Mouse (Mus musculus) MEL (cell line): ENCODE measurements at regions not wholly inside any gene's neighbourhood (a gene's known extent, or its start where the extent isn't known, plus 50 kb on each side); places are given as distances from the start of the nearest gene placed in this dataset.
A peak's percentile ranks its signal among the peaks of the same experiment; 100 is the strongest.

Experiments
- DNase-seq: peaks from one replicate; pipeline ENCODE4 v3.0.0; 2011; ENCODE audit warnings: low read depth, low spot score
- H3K27ac ChIP-seq: 2 replicates; pipeline ENCODE4 v1.5.1; 2012; ENCODE audit warnings: low read depth, mild to moderate bottlenecking, control low read depth, low read length, moderate library complexity; ENCODE audit not compliant: control insufficient read depth
- H3K27me3 ChIP-seq, 2 experiments: fragments of 150-350 bp in 1 of 2; sonication (generic) in 1 of 2; 2 replicates each; pipeline ENCODE4 v1.6.1; 2012; ENCODE audit warnings: low read length in 2 of 2, mild to moderate bottlenecking in 2 of 2, improper control_type of control experiment in 1 of 2, moderate library complexity in 1 of 2; ENCODE audit not compliant: insufficient read depth in 2 of 2, control insufficient read depth in 1 of 2
- H3K36me3 ChIP-seq, 2 experiments: 2 replicates each; pipeline ENCODE4 v1.6.1; 2012 to 2014; ENCODE audit warnings: low read length in 2 of 2, improper control_type of control experiment in 1 of 2, inconsistent platforms in 1 of 2, mild to moderate bottlenecking in 1 of 2; ENCODE audit not compliant: insufficient read depth in 2 of 2, control insufficient read depth in 1 of 2
- H3K4me1 ChIP-seq, 2 experiments: fragments of 150-350 bp in 1 of 2; sonication (generic) in 1 of 2; 2 replicates each; pipeline ENCODE4 v1.6.1; 2012; ENCODE audit warnings: low read length in 2 of 2, improper control_type of control experiment in 1 of 2, mild to moderate bottlenecking in 1 of 2; ENCODE audit not compliant: insufficient read depth in 2 of 2, control insufficient read depth in 1 of 2
- H3K4me3 ChIP-seq, 2 experiments: fragments of 150-350 bp in 1 of 2; sonication (generic) in 1 of 2; 2 replicates each; pipeline ENCODE4 v1.5.1; 2012; ENCODE audit warnings: low read depth in 2 of 2, low read length in 2 of 2, mild to moderate bottlenecking in 2 of 2, moderate library complexity in 2 of 2, control low read depth in 1 of 2, improper control_type of control experiment in 1 of 2; ENCODE audit not compliant: control insufficient read depth in 1 of 2, insufficient read depth in 1 of 2
- H3K79me2 ChIP-seq: 2 replicates; pipeline ENCODE4 v1.6.1; 2012; ENCODE audit warnings: mild to moderate bottlenecking, low read length, moderate library complexity; ENCODE audit not compliant: control insufficient read depth, poor library complexity, insufficient read depth
- H3K9ac ChIP-seq: 2 replicates; pipeline ENCODE4 v1.6.1; 2012; ENCODE audit warnings: low read depth, mild to moderate bottlenecking, control low read depth, low read length, moderate library complexity; ENCODE audit not compliant: control insufficient read depth, poor library complexity, severe bottlenecking
- H3K9me3 ChIP-seq: fragments of 150-350 bp; sonication (generic); replicated peaks from 2 replicates; pipeline ENCODE4 v1.6.1; 2012; ENCODE audit warnings: mild to moderate bottlenecking, low read length, improper control_type of control experiment, moderate library complexity; ENCODE audit not compliant: insufficient read depth
- CHD2 ChIP-seq: IDR thresholded peaks from 2 replicates; pipeline ENCODE4 v1.6.1; 2011; ENCODE audit warnings: low read length, improper control_type of control experiment
- CTCF ChIP-seq, 3 experiments: IDR thresholded peaks in 2 of 3; conservative IDR thresholded peaks in 1 of 3; 2 replicates each; pipeline ENCODE4 v1.5.1; 2011 to 2012; ENCODE audit warnings: low read length in 3 of 3, low read depth in 2 of 3, mild to moderate bottlenecking in 2 of 3, improper control_type of control experiment in 1 of 3, inconsistent platforms in 1 of 3, mixed read lengths in 1 of 3, moderate library complexity in 1 of 3; ENCODE audit not compliant: control insufficient read depth in 1 of 3, insufficient read depth in 1 of 3, poor library complexity in 1 of 3, severe bottlenecking in 1 of 3
- ELF1 ChIP-seq: IDR thresholded peaks from 2 replicates; pipeline ENCODE4 v1.6.1; 2014; ENCODE audit warnings: low read depth, mild to moderate bottlenecking, inconsistent platforms, low read length, improper control_type of control experiment, moderate library complexity
- ETS1 ChIP-seq: IDR thresholded peaks from 2 replicates; pipeline ENCODE4 v1.6.1; 2012; ENCODE audit warnings: low read depth, mild to moderate bottlenecking, inconsistent platforms, low read length, improper control_type of control experiment, moderate library complexity
- GABPA ChIP-seq: IDR thresholded peaks from 2 replicates; pipeline ENCODE4 v1.6.1; 2012; ENCODE audit warnings: low read depth, mild to moderate bottlenecking, inconsistent platforms, low read length, improper control_type of control experiment, moderate library complexity
- GATA1 ChIP-seq: IDR thresholded peaks from 2 replicates; pipeline ENCODE4 v1.6.1; 2011; ENCODE audit warnings: low read depth, low read length, improper control_type of control experiment
- JUND ChIP-seq: IDR thresholded peaks from 2 replicates; pipeline ENCODE4 v1.6.1; 2011; ENCODE audit warnings: low read depth, mild to moderate bottlenecking, improper control_type of control experiment, low read length
- MAX ChIP-seq: IDR thresholded peaks from 2 replicates; pipeline ENCODE4 v1.6.1; 2011; ENCODE audit warnings: low read length, improper control_type of control experiment
- MAZ ChIP-seq: IDR thresholded peaks from 2 replicates; pipeline ENCODE4 v1.6.1; 2012; ENCODE audit warnings: low read depth, mild to moderate bottlenecking, inconsistent platforms, low read length, improper control_type of control experiment
- MXI1 ChIP-seq: IDR thresholded peaks from 2 replicates; pipeline ENCODE4 v1.6.1; 2011; ENCODE audit warnings: mild to moderate bottlenecking, low read depth, low read length, improper control_type of control experiment
- MYC ChIP-seq: IDR thresholded peaks from 2 replicates; pipeline ENCODE4 v1.6.1; 2011; ENCODE audit warnings: low read depth, mild to moderate bottlenecking, low read length, improper control_type of control experiment, moderate library complexity
- NELFE ChIP-seq: IDR thresholded peaks from 2 replicates; pipeline ENCODE4 v1.6.1; 2011; ENCODE audit warnings: low read depth, low read length, improper control_type of control experiment
- POLR2A ChIP-seq, 2 experiments: IDR thresholded peaks; 2 replicates each; pipeline ENCODE4 v1.6.1; 2011 to 2012; ENCODE audit warnings: low read length in 2 of 2, mild to moderate bottlenecking in 2 of 2, control low read depth in 1 of 2, improper control_type of control experiment in 1 of 2, low read depth in 1 of 2, moderate library complexity in 1 of 2; ENCODE audit not compliant: control insufficient read depth in 1 of 2, insufficient read depth in 1 of 2, poor library complexity in 1 of 2
- RAD21 ChIP-seq: IDR thresholded peaks from 2 replicates; pipeline ENCODE4 v1.6.1; 2011; ENCODE audit warnings: mild to moderate bottlenecking, low read depth, low read length, improper control_type of control experiment
- RCOR1 ChIP-seq: IDR thresholded peaks from 2 replicates; pipeline ENCODE4 v1.6.1; 2012; ENCODE audit warnings: low read depth, mild to moderate bottlenecking, inconsistent platforms, low read length, improper control_type of control experiment
- SIN3A ChIP-seq: IDR thresholded peaks from 2 replicates; pipeline ENCODE4 v1.6.1; 2012; ENCODE audit warnings: low read length, improper control_type of control experiment, inconsistent platforms
- SMC3 ChIP-seq: IDR thresholded peaks from 2 replicates; pipeline ENCODE4 v1.6.1; 2011; ENCODE audit warnings: low read depth, low read length, improper control_type of control experiment
- TBP ChIP-seq: IDR thresholded peaks from 2 replicates; pipeline ENCODE4 v1.8.0; 2011; ENCODE audit warnings: low read depth, low read length, improper control_type of control experiment
- TCF12 ChIP-seq: IDR thresholded peaks from 2 replicates; pipeline ENCODE4 v1.6.1; 2014; ENCODE audit warnings: low read depth, mild to moderate bottlenecking, inconsistent platforms, low read length, improper control_type of control experiment, moderate library complexity
- UBTF ChIP-seq: IDR thresholded peaks from 2 replicates; pipeline ENCODE4 v1.6.1; 2012; ENCODE audit warnings: low read depth, mild to moderate bottlenecking, inconsistent platforms, low read length, improper control_type of control experiment, moderate library complexity, borderline replicate concordance; ENCODE audit not compliant: insufficient read depth
- USF1 ChIP-seq: IDR thresholded peaks from 2 replicates; pipeline ENCODE4 v1.6.1; 2014; ENCODE audit warnings: low read depth, mild to moderate bottlenecking, inconsistent platforms, low read length, improper control_type of control experiment, moderate library complexity
- USF2 ChIP-seq, 2 experiments: IDR thresholded peaks; 2 replicates each; pipeline ENCODE4 v1.6.1; 2011 to 2012; ENCODE audit warnings: improper control_type of control experiment in 2 of 2, low read length in 2 of 2, borderline replicate concordance in 1 of 2, inconsistent platforms in 1 of 2, low read depth in 1 of 2, mild to moderate bottlenecking in 1 of 2; ENCODE audit not compliant: insufficient read depth in 1 of 2
- ZKSCAN1 ChIP-seq: IDR thresholded peaks from 2 replicates; pipeline ENCODE4 v1.6.1; 2012; ENCODE audit warnings: low read depth, mild to moderate bottlenecking, inconsistent platforms, low read length, improper control_type of control experiment, moderate library complexity
- ZNF384 ChIP-seq: IDR thresholded peaks from 2 replicates; pipeline ENCODE4 v1.6.1; 2012; ENCODE audit warnings: low read depth, mild to moderate bottlenecking, inconsistent platforms, low read length, improper control_type of control experiment

DNA sequence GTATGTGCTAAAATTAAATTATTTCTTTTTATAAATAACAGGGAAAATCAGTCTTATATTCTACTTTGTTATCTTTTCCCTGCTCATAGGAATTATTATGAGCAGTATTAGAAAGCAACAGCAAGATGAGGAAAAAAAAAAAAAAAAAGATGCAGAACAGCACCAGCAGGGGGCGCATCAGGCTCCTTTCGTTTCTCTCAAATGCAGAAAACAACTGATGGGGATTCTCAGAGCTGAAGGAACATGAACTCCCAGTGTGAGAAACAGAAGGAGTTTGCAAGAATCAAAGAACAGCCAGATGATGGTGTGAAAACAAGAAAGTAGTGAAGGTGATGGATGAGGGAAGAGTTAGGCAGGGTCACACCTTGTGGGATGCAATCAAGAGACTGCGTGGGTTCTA lies 478.7 kb downstream of the Cenpc1 start:
- Histone ChIP-seq H3K4me3 (no peak overlapping the region), H3K36me3 (no peaks in the 10 kb centered on the region), H3K79me2 (no peaks in the 10 kb centered on the region), H3K27ac (no peak overlapping the region), H3K9ac (no peak overlapping the region), H3K4me1 (no peaks in the 10 kb centered on the region), H3K27me3 (no peaks in the 10 kb centered on the region), H3K9me3 (no peaks in the 10 kb centered on the region)
- DNase-seq: peak; percentile 5
- no peak for TF ChIP-seq GABPA
- TF ChIP-seq SMC3: peak; percentile 45
- TF ChIP-seq CTCF (IDR thresholded peaks at IDR 0.05 in 2 of 3, conservative IDR thresholded peaks at IDR 0.05 in 1 of 3; ENCODE audit: control insufficient read depth in 1 of 3, insufficient read depth in 1 of 3, low read depth in 2 of 3, low read length in 3 of 3, poor library complexity in 1 of 3, severe bottlenecking in 1 of 3): peak; percentile 11 to 35 (median 26); a peak in 4 of 6 replicates
- no peak for TF ChIP-seq UBTF
- TF ChIP-seq ELF1: no peak
- no peak for TF ChIP-seq ETS1
- no peak for TF ChIP-seq USF1
- peak; percentile 4 for TF ChIP-seq RAD21
- peak; percentile 80 for TF ChIP-seq ZNF384

DNA sequence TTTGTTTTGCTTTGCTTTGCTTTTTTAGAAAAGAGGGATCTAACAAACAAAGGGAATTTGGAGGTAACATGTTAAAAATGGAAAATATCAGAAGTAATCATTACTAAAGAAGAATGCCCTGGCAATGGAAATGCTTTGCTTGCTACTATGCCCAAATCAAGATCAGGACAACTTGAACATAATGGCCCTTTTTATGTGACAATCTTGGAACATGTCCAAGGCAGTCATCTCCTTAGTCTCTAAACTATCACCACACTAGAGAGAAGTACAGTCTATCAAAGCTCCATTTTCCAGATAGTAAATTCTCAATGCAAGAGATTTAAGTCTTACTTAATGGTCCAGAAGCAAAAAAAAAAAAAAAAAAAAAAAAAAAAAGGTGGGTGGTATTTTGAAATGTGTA lies 492.9 kb downstream of the Cenpc1 start:
- no peaks in the 10 kb centered on the region for H3K9me3 ChIP-seq
- H3K4me1 ChIP-seq: no peaks in the 10 kb centered on the region
- H3K9ac ChIP-seq: no peak overlapping the region
- TF ChIP-seq MAX (no peak), TCF12 (no peak), UBTF (no peak), RAD21 (no peak), ZNF384 (no peak), JUND (no peak)
- H3K27me3 ChIP-seq: no peaks in the 10 kb centered on the region
- no peak for DNase-seq
- no peak overlapping the region for H3K27ac ChIP-seq
- no peaks in the 10 kb centered on the region for H3K79me2 ChIP-seq
- no peak overlapping the region for H3K4me3 ChIP-seq
- H3K36me3 ChIP-seq: no peaks in the 10 kb centered on the region

DNA sequence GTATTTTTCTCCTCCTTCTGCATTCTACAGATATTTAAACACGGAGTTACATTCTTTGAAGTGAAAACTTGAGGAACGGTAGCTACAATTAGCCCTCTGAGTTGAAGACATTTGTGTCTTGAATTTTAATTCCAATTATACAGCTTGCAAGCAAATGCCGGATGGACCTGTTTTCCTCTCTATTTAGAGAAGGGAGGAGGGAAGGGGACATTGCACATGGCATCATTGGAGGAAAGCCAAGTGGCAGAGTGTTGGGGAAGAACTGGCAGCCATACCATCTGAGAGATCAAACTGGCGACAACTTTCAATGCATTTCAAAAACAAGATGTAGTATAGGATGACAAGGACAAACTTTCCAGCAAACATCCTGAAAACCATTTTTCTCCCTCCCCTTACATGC lies 493.4 kb downstream of the Cenpc1 start:
- H3K79me2 ChIP-seq: no peaks in the 10 kb centered on the region
- H3K4me1 ChIP-seq: no peaks in the 10 kb centered on the region
- H3K27me3 ChIP-seq: no peaks in the 10 kb centered on the region
- no peak for DNase-seq
- H3K36me3 ChIP-seq: no peaks in the 10 kb centered on the region
- TF ChIP-seq MAZ (no peak), GABPA (no peak), ZKSCAN1 (no peak), SIN3A (no peak), NELFE (no peak), SMC3 (no peak), ZNF384 (no peak), GATA1 (no peak), POLR2A (IDR thresholded peaks at IDR 0.05; ENCODE audit: control insufficient read depth in 1 of 2, insufficient read depth in 1 of 2, low read depth in 1 of 2, low read length in 2 of 2, poor library complexity in 1 of 2) (no peak), JUND (no peak), MXI1 (no peak), TBP (no peak), CHD2 (no peak), ETS1 (no peak), USF2 (IDR thresholded peaks at IDR 0.05; ENCODE audit: borderline replicate concordance in 1 of 2, insufficient read depth in 1 of 2, low read depth in 1 of 2, low read length in 2 of 2) (no peak), RCOR1 (no peak), MYC (no peak)
- no peak overlapping the region for H3K9ac ChIP-seq
- no peak overlapping the region for H3K4me3 ChIP-seq
- no peak overlapping the region for H3K27ac ChIP-seq
- H3K9me3 ChIP-seq: no peaks in the 10 kb centered on the region
